Mouse (Mus musculus) neural tube, embryonic 13.5 days (tissue): ENCODE data around the gene Tprn. TPM values are rescaled to one million over a fixed set of nuclear protein-coding genes. Genes with fewer than 3 reads are reported as not detected.
A peak's percentile ranks its signal among the peaks of the same experiment; 100 is the strongest.

Source experiments
- ATAC-seq: fragments of 200-750 bp; cut with Nextera tagmentation; 2 replicates; pipeline ENCODE4 v1.8.0; 2017; ENCODE audit warnings: low read depth, mild to moderate bottlenecking, moderate TSS enrichment, moderate library complexity
- H3K27ac ChIP-seq: fragments of 300-500 bp; sonication (generic); replicated peaks from 2 replicates; pipeline ENCODE4 v1.5.1; 2015; ENCODE audit warnings: moderate library complexity, mild to moderate bottlenecking, inconsistent platforms
- H3K27me3 ChIP-seq: fragments of 300-500 bp; sonication (generic); 2 replicates; pipeline ENCODE4 v1.6.1; 2015; ENCODE audit warnings: mild to moderate bottlenecking, inconsistent platforms
- H3K36me3 ChIP-seq: fragments of 300-500 bp; sonication (generic); 2 replicates; pipeline ENCODE4 v1.6.1; 2015; ENCODE audit warnings: mild to moderate bottlenecking, inconsistent platforms
- H3K4me1 ChIP-seq: fragments of 300-500 bp; sonication (generic); replicated peaks from 2 replicates; pipeline ENCODE4 v1.6.1; 2015; ENCODE audit warnings: inconsistent platforms
- H3K4me2 ChIP-seq: fragments of 300-500 bp; sonication (generic); 2 replicates; pipeline ENCODE4 v1.6.1; 2015; ENCODE audit warnings: inconsistent platforms, mild to moderate bottlenecking, moderate library complexity
- H3K4me3 ChIP-seq: fragments of 300-500 bp; sonication (generic); 2 replicates; pipeline ENCODE4 v1.5.1; 2015; ENCODE audit warnings: mild to moderate bottlenecking, inconsistent platforms
- H3K9ac ChIP-seq: fragments of 300-500 bp; sonication (generic); 2 replicates; pipeline ENCODE4 v1.6.1; 2015; ENCODE audit warnings: moderate library complexity, mild to moderate bottlenecking, inconsistent platforms
- H3K9me3 ChIP-seq: fragments of 300-500 bp; sonication (generic); 2 replicates; pipeline ENCODE4 v1.6.1; 2016; ENCODE audit warnings: inconsistent platforms
- WGBS: fragments of 180-500 bp; shearing (Covaris S2); methylation state at CpG from one replicate; pipeline ENCODE4 v1.1.7; 2015; 5-methylcytosine and 5-hydroxymethylcytosine counted together
- polyA plus RNA-seq: library from polyadenylated mRNA; unstranded; fragments of >200 nt; fragmentation: Nextera tagmentation; extraction: Ambion mirVana; gene quantifications from 2 replicates; pipeline ENCODE4 v1.2.1, GENCODE M21; 2015

Gene Tprn
- polyA plus RNA-seq, 1 experiment from 2014 or later, result 14.6 TPM

DNA sequence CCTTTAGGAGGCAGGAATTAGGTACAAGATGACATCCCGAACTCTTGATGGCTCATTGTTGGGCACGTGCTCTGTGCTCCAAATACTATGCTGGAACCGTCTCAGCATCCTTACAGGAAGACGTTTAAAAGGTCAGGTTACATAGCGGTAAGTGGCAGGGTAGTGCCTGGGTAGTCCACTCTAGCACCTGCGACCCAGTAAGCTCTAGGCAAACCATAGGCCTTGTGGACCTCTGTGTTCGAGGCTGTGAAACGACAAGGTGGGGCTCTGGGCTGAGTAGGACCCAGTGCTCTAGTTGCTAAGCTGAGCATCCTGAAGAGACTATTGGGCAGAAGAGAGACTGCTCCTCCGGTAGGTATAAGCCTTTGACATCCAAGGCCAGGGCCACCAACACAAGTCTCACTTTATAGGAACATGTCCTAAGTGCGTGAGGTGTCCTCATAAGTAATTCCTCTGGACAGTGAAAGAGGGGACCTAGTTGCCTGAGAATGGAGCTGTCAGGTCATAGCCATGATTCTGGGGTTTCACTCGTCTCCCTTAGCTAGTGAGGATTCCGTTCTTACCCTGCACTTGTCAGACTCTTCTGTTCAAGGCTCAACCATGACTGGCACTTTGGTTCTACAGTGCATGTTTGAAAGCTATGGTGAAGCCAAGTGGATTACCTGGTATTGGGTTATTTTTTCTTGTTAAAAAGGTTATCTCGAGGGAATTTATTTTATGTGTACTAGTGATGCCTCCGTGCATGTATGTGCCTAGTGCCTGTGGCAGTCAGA lies 43.4 kb downstream of the Tprn start:
- Histone ChIP-seq H3K4me2 (peak overlapping the region; percentile 74), H3K27me3 (peaks cover 83% of the 10 kb centered on the region), H3K4me3 (peak overlapping the region; percentile 45), H3K4me1 (peaks cover 17% of the 10 kb centered on the region), H3K9ac (peak overlapping the region; percentile 66; the same call in 1 of the 2 replicates), H3K9me3 (no peaks in the 10 kb centered on the region), H3K36me3 (peaks cover 47% of the 10 kb centered on the region), H3K27ac (no peak overlapping the region; the same call in 1 of the 2 replicates)
- 47% methylated on average over 14 of the region's 14 CpGs for WGBS
- ATAC-seq, result 0 out of 2 replicates have a peak, but pooled peaks have one; percentile 17

DNA sequence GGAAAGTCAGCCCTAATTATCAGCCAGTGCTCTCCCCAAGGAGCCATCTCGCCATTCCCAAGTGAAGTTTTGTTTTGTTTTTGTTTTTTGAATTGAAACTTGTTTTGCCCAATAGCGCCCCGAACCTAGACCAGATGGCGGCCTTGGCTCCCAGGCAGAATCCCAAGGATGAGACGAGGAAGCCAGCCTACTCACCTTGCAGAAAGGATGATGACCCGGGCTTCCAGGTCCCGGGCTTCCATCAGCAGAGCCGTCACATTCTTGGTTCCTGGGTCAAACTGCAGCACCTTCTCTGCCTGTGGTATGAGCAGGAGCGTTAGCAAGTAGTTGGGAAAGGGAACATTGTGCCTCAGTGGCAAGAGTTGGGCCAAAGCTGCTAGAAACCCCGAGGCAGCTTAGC lies 47.8 kb downstream of the Tprn start:
- no peak overlapping the region for H3K27ac ChIP-seq
- H3K4me1 ChIP-seq, result peaks cover 7% of the 10 kb centered on the region
- peaks cover 99% of the 10 kb centered on the region for H3K27me3 ChIP-seq
- H3K9ac ChIP-seq, result no peak overlapping the region
- ATAC-seq, result no peak
- H3K9me3 ChIP-seq, result no peaks in the 10 kb centered on the region
- 54% methylated on average over 10 of the region's 10 CpGs for WGBS
- H3K36me3 ChIP-seq, result peaks cover 48% of the 10 kb centered on the region
- no peak overlapping the region for H3K4me2 ChIP-seq
- no peak overlapping the region for H3K4me3 ChIP-seq

DNA sequence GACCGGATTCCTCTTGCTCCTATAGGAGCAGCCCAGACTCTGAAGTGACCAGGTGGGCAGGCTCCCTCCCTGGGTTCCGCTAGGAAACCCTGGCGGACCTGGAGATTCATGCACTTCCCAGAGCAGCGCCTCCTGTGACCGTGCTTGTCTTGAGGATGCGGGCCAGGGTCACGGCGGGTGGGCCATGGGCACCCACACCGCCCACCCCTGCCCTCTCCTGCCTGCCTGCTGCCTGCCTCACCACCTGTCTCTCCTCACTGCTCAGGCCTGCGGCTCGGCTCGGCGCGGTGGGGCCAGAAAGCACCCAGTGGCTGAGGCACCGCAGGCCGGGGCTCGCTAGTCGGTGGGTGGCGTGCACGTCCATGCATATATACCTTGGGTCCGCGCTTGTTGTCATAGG lies 48.6 kb downstream of the Tprn start:
- H3K36me3 ChIP-seq, result peaks cover 48% of the 10 kb centered on the region
- H3K27me3 ChIP-seq, result peaks cover 99% of the 10 kb centered on the region
- no peak overlapping the region for H3K27ac ChIP-seq
- H3K4me3 ChIP-seq, result no peak overlapping the region
- WGBS, result 2% methylated on average over 22 of the region's 22 CpGs
- H3K4me1 ChIP-seq, result no peaks in the 10 kb centered on the region
- no peak overlapping the region for H3K4me2 ChIP-seq
- H3K9me3 ChIP-seq, result no peaks in the 10 kb centered on the region
- ATAC-seq, result no peak
- no peak overlapping the region for H3K9ac ChIP-seq

DNA sequence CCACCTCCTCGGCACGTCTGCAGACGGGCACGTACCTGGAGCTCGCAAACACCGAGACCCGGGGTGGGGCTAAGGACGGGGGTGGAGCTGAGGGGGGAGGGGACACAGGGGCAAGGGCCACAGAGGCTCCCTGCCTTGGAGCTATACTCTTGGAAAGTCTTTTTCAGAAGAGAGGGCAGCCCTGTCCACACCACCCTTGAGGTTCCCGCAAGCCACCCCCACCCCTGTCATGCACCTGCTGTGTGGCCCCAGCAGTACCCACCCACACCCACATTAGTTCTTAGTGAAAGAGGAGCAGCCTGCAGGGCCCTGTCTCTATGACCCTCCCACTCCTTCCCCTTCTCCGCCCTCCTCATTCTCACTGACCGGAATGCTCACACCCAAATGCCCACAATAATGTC lies 49.1 kb downstream of the Tprn start:
- Histone ChIP-seq H3K27me3 (peaks cover 99% of the 10 kb centered on the region), H3K4me3 (no peak overlapping the region), H3K9ac (no peak overlapping the region), H3K4me2 (no peak overlapping the region), H3K9me3 (no peaks in the 10 kb centered on the region), H3K36me3 (peaks cover 48% of the 10 kb centered on the region), H3K4me1 (0 out of 2 replicates have a peak, but pooled peaks cover under 1% of the 10 kb centered on the region), H3K27ac (no peak overlapping the region)
- ATAC-seq, result no peak
- WGBS, result 2% methylated on average over 11 of the region's 11 CpGs

DNA sequence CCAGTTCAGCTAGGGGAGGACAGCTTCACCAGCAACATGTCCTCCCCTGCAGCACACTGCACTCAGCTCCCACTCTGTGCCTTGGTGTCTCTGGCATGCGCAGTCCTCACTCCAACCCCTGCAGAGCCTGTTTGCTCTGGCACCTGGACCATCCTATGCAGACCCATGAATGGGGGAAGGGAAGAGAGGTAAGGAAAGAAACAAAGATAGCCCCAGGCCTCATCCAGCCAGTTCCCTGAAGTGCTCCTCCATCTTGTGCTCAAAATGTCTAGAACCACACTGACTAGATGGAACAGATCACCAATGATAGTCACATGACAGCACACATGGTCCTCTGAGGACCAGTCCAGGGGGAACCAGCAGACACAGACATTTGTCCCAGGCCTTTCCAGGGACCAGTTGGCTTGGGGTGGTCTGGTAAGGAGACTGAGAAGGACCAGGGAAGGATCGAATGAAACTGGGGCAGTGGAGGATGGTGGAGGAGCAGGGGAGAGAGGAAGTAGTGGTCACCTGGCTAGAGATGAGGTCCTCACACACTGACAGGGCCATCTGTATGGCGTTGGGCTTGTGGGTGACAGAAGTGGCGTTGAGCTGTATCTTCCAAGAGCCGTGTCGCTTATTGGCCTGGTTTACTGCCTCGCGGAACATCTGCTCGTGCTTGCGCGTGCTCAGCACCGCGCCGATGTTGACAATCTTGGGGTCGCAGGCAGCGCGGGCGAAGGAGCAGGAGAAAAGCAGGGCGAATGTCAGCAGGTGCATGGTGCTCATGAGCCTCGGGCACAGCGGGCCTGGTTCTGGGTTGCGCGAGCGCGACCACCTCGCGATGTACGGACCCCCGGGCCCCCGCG lies 55.9 kb downstream of the Tprn start:
- ATAC-seq, result peak; percentile 81
- no peaks in the 10 kb centered on the region for H3K9me3 ChIP-seq
- peak overlapping the region; percentile 86 for H3K27ac ChIP-seq
- H3K4me1 ChIP-seq, result peaks cover 28% of the 10 kb centered on the region
- WGBS, result 4% methylated on average over 31 of the region's 31 CpGs
- peak overlapping the region; percentile 69 for H3K4me2 ChIP-seq
- H3K4me3 ChIP-seq, result peak overlapping the region; percentile 60
- H3K27me3 ChIP-seq, result peaks cover 93% of the 10 kb centered on the region
- H3K9ac ChIP-seq, result peak overlapping the region; percentile 77
- peaks cover 4% of the 10 kb centered on the region; the same call in 1 of the 2 replicates for H3K36me3 ChIP-seq

DNA sequence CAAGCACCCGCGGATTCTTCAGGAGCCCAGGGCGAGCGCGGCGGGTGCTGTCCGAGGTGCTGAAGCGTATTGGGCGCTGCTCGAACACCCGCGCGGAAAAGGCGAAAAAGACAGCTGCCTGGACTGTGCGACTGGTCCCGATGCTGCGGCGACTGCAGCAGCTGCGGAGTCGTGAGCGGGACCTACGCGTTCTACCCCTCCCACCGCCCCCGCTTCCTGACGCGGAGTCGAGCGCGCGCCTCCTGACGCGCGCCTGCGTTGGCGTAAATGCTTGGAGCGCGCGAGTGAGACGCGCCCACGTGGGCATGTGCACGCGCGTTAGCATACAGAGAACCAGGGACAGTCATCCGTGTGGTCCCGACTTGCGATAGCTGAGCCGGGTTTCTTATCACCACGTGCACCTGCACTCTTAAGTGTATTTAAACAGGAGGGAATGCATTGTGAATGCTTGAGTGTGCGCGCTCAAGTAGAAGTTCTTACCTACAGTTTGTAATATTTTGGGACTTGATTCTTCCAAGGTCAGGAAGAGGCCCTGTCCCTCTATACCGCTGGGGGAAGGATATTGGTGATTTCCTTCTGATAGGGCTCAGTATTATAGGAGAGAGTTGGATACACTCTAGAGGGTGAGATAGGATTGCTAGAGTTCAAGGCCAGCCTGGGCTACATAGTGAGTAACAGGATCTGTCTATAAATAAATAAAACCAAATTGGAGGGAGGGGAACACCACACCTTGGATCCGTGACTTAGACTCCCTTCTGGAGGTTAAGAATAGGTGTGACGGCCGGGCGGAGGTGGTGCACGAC lies 56.8 kb downstream of the Tprn start, which contains the start of gene Grin1:
Gene Grin1 (minus strand): TSS at position 217 of the 803 bp plus-strand sequence.
- Histone ChIP-seq H3K9me3 (no peaks in the 10 kb centered on the region), H3K4me1 (peaks cover 28% of the 10 kb centered on the region), H3K27me3 (peaks cover 88% of the 10 kb centered on the region), H3K4me2 (peak within 1 kb of the TSS; percentile 69), H3K4me3 (peak within 1 kb of the TSS; percentile 60), H3K27ac (peak within 1 kb of the TSS; percentile 86), H3K36me3 (0 out of 2 replicates have a peak, but pooled peaks cover 3% of the 10 kb centered on the region), H3K9ac (peak within 1 kb of the TSS; percentile 77)
- 10% methylated on average over 58 of the region's 58 CpGs for WGBS
- peak; percentile 86 for ATAC-seq

Other genes starting within 250 kb of the Tprn start
- gene Nsmf, start 208.3 kb upstream of the Tprn start, polyA plus RNA-seq, result 125 and 134 TPM in 2 replicates
- gene Entpd8, start 182.3 kb upstream of the Tprn start, polyA plus RNA-seq, result not detected in 2 replicates
- not detected in 2 replicates for gene Noxa1, start 167.5 kb upstream of the Tprn start, polyA plus RNA-seq
- 25.5 and 27.9 TPM in 2 replicates for gene Nrarp, start 81.9 kb upstream of the Tprn start, polyA plus RNA-seq
- gene Tor4a, start 65.7 kb upstream of the Tprn start, polyA plus RNA-seq, result 1.2 and 1.4 TPM in 2 replicates
- 95.1 and 99.9 TPM in 2 replicates for gene Nelfb, start 51.1 kb upstream of the Tprn start, polyA plus RNA-seq
- 0.15 TPM in 1 of 2 replicates, not detected in the other for gene Stpg3, start 48.0 kb upstream of the Tprn start, polyA plus RNA-seq
- gene Fam166a, start 43.9 kb upstream of the Tprn start, polyA plus RNA-seq, result 0.89 TPM in 1 of 2 replicates, not detected in the other
- 361 and 388 TPM in 2 replicates for gene Tubb4b, start 37.9 kb upstream of the Tprn start, polyA plus RNA-seq
- gene Slc34a3, start 28.3 kb upstream of the Tprn start, polyA plus RNA-seq, result not detected in 2 replicates
- gene Rnf224, start 25.8 kb upstream of the Tprn start, polyA plus RNA-seq, result not detected in 2 replicates
- gene Rnf208, start 20.4 kb upstream of the Tprn start, polyA plus RNA-seq, result 83.0 and 91.6 TPM in 2 replicates
- 0.22 TPM in 1 of 2 replicates, not detected in the other for gene Cysrt1, start 20.2 kb upstream of the Tprn start, polyA plus RNA-seq
- gene AL732309.1, start 15.8 kb upstream of the Tprn start, polyA plus RNA-seq, result 5.3 and 5.4 TPM in 2 replicates
- 18.8 and 21.5 TPM in 2 replicates for gene Tmem203, start 7.2 kb upstream of the Tprn start, polyA plus RNA-seq
- gene Ssna1, start 9.8 kb downstream of the Tprn start, polyA plus RNA-seq, result 187 and 206 TPM in 2 replicates
- 128 and 131 TPM in 2 replicates for gene Anapc2, start 9.9 kb downstream of the Tprn start, polyA plus RNA-seq
- not detected in 2 replicates for gene Tmem210, start 25.5 kb downstream of the Tprn start, polyA plus RNA-seq
- not detected in 2 replicates for gene Lrrc26, start 27.3 kb downstream of the Tprn start, polyA plus RNA-seq
- 27.1 and 30.2 TPM in 2 replicates for gene Grin1, start 56.6 kb downstream of the Tprn start, polyA plus RNA-seq
- 55.4 and 73.6 TPM in 2 replicates for gene Man1b1, start 69.7 kb downstream of the Tprn start, polyA plus RNA-seq
- 26.4 and 27.5 TPM in 2 replicates for gene Dpp7, start 93.7 kb downstream of the Tprn start, polyA plus RNA-seq
- gene Uap1l1, start 103.1 kb downstream of the Tprn start, polyA plus RNA-seq, result 6.0 and 8.5 TPM in 2 replicates
- gene Sapcd2, start 109.7 kb downstream of the Tprn start, polyA plus RNA-seq, result 9.9 and 11.3 TPM in 2 replicates
- 11.0 and 14.8 TPM in 2 replicates for gene Entpd2, start 133.3 kb downstream of the Tprn start, polyA plus RNA-seq
- gene Npdc1, start 136.7 kb downstream of the Tprn start, polyA plus RNA-seq, result 359 and 403 TPM in 2 replicates
- gene Fut7, start 160.6 kb downstream of the Tprn start, polyA plus RNA-seq, result 0.18 TPM in 1 of 2 replicates, not detected in the other
- 9.8 and 10.2 TPM in 2 replicates for gene Abca2, start 166.1 kb downstream of the Tprn start, polyA plus RNA-seq
- gene Clic3, start 194.2 kb downstream of the Tprn start, polyA plus RNA-seq, result 2.8 and 3.2 TPM in 2 replicates
- gene Paxx, start 198.5 kb downstream of the Tprn start, polyA plus RNA-seq, result 85.1 and 97.1 TPM in 2 replicates
- gene Ptgds, start 207.4 kb downstream of the Tprn start, polyA plus RNA-seq, result 19.7 and 19.9 TPM in 2 replicates
- gene Lcn12, start 231.3 kb downstream of the Tprn start, polyA plus RNA-seq, result not detected in 2 replicates
- 124 and 129 TPM in 2 replicates for gene Fbxw5, start 238.1 kb downstream of the Tprn start, polyA plus RNA-seq
- gene C8g, start 239.1 kb downstream of the Tprn start, polyA plus RNA-seq, result 5.7 and 8.0 TPM in 2 replicates